Mouse (Mus musculus) activated CD4-positive, CD25-positive, alpha-beta regulatory T cell, adult 4 months (primary cell): ENCODE measurements at regions not wholly inside any gene's neighbourhood (a gene's known extent, or its start where the extent isn't known, plus 50 kb on each side); places are given as distances from the start of the nearest gene placed in this dataset.
"Not testable (repeated sequence)": the region's sequence is repeated elsewhere in the genome, so short reads cannot be mapped to it uniquely, and the experiment has no call there.

Experiments used
- ATAC-seq: one replicate; pipeline ENCODE4 v1.8.0; 2017

DNA sequence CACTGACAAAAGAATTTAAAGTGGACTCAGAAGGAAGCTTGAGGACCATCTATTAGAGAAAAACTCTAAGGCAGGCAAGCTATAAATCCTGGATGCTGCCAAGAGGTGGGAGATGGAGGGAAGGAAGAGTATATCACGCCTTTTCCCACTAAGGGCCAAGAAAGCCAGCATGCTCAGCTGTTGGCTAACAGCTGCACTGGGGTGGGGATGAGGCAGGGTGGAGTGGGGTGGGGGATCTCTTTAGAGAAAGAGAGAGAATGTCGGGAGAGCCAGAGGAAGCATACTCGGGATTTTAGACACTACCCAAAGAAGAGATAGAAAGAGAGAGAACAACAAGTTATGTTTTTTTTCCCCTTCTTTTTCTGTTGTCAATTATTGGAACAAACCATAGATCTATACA lies 115.2 kb upstream of the Shb start:
- no peak for ATAC-seq

DNA sequence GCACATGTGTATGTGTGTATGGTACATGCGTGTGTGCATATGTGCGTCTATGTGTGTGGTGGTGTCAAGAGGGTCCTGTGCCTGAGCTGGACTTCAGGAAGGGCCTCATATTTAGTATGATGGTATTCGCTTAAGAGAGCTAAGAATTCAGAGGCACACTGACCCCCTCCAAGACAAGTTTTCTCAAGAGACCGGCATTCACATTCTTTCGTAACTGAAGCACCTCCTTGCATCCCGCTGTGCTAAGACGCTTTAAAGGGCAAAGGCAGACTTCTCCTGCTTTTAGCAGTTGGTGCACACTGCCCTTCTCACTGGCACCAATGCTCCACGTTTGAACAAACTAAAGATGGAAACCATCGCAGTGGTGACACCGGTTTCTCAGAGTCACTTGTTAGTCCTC lies 110.3 kb upstream of the Shb start:
- ATAC-seq = no peak

DNA sequence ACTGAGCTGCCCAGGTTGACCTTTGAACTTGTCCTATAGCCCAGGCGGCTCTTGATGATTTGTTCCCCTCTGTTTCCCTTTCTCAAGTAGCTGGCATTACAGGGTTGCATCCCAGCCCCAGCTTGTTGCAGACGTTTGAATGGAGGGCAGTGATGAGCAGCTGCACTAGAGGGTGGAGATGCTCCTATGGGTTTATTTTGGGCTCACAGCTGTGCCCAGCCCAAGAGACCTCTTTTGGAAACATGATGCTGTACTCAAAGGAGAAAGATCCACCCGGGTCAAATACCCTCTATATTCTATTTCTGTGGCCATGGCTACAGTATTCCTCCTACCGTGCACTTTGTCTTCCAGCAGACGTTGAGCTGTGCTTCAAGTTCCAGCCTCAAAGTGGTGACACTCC lies 109.0 kb upstream of the Shb start:
- ATAC-seq = no peak

DNA sequence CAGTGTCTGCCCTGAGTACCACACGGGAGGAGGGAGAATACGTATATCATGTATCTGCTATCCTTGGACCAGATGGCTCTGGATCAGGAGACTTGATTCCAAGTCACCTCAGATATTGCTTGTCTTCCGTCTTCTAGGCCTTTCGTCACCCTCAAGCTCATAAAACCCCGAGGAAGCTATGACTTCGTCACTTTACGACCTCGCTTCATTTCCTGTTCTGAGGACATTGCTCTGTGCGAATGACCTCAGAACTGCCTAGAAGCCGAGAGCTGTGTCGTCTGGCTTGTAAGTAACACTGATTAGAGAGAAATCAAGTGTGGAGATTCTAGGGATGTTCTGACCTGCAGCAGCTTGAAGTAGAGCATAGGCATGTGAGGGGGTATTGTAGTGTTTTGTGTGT lies 108.4 kb upstream of the Shb start:
- no peak for ATAC-seq

DNA sequence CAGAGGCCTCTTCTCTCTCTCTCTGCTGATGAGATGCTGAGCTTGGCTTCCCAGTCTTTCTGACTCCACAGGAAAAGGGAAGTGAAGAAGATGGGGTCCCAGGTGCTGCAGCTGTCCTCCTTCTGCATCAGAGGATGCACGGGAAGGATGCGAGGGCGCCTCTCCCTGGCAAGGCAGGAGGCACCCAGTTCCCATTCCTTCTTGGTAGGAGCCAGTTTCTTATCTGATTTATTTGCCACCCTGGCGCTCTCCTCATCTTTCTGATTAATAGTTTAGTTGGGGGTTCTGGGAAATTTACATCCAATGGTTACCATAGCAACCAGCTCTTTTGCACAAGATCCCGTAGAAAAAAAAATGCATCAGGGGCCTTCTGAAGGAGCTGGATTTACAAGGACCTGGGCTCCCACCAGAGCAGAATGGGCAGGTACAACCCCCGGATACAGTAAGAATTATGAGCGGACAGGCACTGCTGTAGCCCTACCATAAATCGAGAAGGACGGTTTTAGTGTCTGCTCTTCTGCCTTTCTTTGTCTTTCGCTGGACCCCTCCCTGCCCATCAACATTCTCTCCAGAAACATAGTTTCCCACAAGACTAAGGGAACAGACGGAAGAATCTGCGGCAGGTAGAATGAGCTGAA lies 107.2 kb upstream of the Shb start:
- no peak for ATAC-seq

DNA sequence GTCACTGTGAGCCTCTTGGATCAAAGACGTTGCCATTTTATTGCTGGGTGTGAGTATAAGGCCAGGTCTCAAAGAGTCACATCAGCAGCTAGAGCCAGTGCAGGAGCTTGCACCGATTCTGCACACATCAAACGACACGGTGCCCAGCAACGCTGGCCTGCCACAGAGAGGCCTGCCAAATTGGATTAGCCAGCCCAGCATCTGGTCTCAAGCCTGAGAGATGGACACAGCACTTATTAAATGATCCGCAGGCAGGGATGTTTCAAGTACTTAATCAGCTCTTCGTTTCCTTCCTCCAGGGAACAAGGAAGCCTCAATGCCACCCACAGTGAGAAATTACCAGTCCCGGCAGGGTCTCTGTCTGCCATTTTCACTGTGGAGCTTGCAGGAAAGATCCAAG lies 106.1 kb upstream of the Shb start:
- no peak for ATAC-seq

- ATAC-seq = no peak
Measured at GRCm38 (mm10) chr4:45631276-45632045, 99.2 kb upstream of the Shb start.

DNA sequence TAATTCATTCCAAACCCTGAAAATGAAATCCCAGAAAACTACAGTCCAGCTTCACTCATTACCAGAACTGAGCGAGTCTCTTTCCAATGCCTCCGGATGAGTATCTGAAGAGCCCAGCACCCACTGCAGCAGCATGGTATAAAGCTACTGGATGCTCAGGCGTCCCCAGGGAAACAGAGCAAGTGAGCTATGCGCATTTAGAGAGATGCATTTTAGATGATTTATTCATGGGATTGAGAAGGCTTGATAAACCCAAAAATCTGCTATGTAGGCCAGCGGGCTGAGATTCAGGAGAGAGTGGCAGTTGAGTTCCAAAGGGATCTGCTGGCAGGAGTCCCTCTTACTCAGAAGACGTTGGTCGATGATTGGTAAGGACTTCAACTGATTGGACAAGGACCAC lies 93.4 kb upstream of the Shb start:
- no peak for ATAC-seq

GRCm38 (mm10) chr4:45622017-45622416 lies 89.7 kb upstream of the Shb start:
- ATAC-seq = no peak

DNA sequence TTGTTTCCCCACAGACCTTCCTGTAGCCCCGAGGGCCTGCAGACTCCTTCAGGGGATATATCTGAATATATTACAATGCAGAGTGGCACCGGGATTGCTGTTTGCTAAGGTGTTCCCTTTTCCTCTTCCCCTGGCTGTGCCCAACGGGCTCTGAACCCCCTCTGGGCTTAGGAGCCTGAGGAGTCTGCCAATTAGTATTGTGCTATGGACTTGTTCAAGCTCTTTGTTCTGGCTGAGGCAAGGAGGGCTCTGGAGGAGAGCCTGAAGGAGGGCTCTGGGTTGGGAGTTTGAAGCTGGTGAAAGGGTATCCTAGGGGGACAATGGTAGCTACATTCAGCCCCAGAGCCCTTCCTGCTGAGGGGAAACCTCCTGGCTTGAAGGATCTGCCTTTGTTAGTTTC lies 84.9 kb upstream of the Shb start:
- ATAC-seq = no peak

GRCm38 (mm10) chr4:45613498-45613897 lies 81.2 kb upstream of the Shb start:
- not testable (repeated sequence) for ATAC-seq

- no peak for ATAC-seq
Measured at GRCm38 (mm10) chr4:45612132-45612531, 79.9 kb upstream of the Shb start.

DNA sequence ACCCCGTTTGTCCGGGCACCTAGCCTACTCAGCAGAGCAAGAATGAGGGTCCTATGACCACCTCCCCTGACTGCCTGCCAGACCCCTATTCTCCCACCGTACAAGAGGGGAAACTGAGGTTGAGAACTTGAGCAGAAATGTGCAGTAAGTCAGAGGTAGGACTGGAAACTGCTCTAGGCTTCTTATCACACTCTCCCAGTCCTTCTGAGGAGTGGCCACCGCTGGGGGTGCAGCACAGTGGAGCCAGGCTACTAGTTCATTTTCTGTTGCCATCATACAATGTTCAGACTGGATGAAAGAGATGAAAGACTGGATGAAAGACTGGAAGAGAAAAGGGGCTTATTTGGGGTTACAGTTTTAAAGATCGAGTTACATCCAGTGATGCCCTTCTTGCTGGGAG lies 78.7 kb upstream of the Shb start:
- no peak for ATAC-seq

DNA sequence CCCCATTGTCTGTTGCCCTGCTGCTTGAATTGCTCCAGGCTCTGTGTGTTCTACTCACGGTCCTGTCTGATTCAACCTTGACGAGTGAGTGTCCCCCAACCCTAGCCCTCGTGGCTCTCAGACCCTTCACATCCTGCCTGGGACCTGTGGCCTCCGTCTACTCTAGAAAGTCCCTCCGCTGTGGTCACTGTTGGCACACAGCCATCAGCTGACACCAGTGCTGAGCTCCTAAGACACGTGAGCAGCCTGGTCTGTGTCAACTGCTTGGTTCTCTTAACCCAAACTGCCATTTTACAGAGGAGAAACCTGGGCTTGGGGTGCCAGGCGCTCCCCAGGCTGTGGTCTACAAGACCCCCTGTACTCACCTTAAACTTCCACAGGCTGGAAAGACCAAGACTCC lies 74.3 kb upstream of the Shb start:
- no peak for ATAC-seq

DNA sequence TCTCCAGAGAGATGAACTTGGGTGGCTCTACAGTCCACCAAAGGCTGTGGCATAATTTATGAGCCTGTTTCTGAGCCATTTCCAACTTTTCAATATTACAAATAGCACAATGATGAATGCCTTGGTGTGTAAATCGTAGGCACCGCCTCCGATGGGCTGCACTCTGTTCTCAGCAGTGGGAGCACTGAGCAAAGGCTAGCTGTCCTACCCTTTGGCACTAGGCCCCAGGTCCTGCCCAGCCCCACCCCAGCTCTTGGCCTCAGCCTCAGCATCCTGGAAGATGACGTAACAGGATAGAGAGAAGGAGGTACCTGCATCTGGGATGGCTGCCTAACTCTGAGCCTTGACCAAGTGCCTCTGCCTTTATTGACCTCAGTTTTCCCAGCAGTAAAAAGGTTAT lies 73.4 kb upstream of the Shb start:
- ATAC-seq = no peak

- ATAC-seq = no peak
Measured at GRCm38 (mm10) chr4:45604271-45604800, 72.1 kb upstream of the Shb start.

DNA sequence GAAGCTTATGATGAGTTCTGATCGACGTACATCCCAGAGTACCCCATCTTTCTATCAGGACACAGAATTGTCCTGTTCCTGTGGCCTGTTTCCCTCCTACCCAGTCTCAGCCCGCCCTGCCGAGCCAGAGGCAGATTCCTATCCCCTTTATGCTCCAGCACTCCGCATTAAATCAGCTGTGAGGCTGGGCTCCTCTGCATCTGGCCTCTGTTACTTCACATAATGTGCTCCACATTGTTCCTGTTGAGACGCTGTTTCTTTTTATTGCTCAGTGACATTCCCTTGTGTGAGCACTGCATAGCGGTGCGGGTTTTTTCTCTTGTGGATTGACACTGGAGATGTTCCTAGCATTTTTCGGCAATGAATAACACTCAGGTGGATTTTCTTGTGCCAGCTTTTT lies 68.2 kb upstream of the Shb start:
- no peak for ATAC-seq

GRCm38 (mm10) chr4:45593435-45593991 lies 61.2 kb upstream of the Shb start:
- ATAC-seq = no peak

GRCm38 (mm10) chr4:45592766-45593165 lies 60.5 kb upstream of the Shb start:
- no peak for ATAC-seq

GRCm38 (mm10) chr4:45591405-45592315 lies 59.4 kb upstream of the Shb start:
- no peak for ATAC-seq

DNA sequence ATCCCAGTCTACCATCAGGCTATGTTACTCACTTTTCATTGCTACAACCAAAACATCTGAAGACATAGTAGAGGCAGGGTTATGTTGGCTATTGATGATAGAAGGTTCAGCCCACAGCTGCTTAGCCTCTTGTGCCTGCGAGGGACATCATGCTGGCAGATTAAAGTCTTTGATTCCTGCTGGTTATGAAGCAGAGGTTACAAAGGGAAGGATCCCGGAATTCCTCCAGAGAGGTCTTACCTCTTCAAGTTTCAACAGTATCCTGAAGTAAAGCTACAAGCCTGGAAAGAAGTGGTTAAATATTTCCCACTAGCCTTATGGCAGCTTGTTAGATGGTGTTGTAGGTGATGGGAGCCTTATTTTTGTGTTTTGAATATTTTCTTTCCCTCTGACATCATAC lies 58.6 kb upstream of the Shb start:
- ATAC-seq = no peak

DNA sequence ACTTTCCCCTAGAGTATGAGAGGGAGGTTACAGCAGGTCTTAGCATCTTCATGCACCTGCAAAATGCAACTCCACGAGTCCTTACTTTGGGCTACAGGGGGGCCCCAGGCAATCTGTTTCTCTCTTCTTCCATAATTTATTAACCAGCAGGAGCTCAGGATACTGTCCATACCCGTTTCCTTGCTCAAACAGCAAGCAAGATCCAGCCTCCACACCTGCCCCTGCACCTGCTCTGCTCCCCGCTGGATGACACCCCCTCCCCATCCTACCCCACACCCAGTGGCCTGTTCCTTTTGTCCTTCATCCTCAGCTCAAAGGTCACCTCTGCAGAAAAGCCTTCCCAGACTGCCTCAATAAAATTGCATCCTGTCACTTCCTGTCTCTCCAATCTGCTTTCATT lies 56.1 kb upstream of the Shb start:
- ATAC-seq = no peak

DNA sequence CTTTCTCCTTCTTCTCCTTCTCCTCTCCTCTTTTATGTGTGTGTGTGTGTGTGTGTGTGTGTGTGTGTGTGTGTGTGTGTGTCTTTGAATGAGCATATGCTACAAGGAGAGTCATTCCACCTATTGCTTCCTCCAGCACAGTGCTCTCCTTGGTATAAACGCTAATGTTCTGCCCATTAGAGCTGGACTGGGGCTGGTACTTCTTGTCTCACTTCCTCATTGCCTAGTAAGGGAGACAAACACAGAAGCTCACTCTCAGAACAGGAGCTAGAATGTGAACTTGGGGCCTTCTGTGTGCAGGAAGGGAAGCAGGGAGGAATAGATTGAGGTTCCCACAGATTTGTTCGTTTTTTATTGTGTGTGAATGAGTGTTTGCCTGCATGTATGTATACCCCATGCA lies 54.9 kb upstream of the Shb start:
- no peak for ATAC-seq
